Mouse (Mus musculus) cerebellum, postnatal 36 days (tissue): ENCODE results near the gene Zbtb7a.

Source experiments
- DNase-seq, 2 experiments: peaks; one replicate each; pipeline ENCODE4 v3.0.0; 2021 to 2022; ENCODE audit warnings: mixed read lengths in 2 of 2

Zbtb7a gene

GRCm38 (mm10) chr10:81139529-81139846 lies 4.5 kb downstream of the Zbtb7a start:
- DNase-seq, result no peak

- peak; percentile 51 to 72 for DNase-seq
Observed at GRCm38 (mm10) chr10:81140005-81140404, 5.0 kb downstream of the Zbtb7a start.

- DNase-seq, result no peak
Observed at GRCm38 (mm10) chr10:81140717-81141454, 5.9 kb downstream of the Zbtb7a start.

- no peak for DNase-seq
Observed at GRCm38 (mm10) chr10:81141455-81142210, 6.6 kb downstream of the Zbtb7a start.

- peak in 1 of 2 experiments; percentile 61 for DNase-seq
Observed at GRCm38 (mm10) chr10:81142551-81142981, 7.5 kb downstream of the Zbtb7a start.

DNA sequence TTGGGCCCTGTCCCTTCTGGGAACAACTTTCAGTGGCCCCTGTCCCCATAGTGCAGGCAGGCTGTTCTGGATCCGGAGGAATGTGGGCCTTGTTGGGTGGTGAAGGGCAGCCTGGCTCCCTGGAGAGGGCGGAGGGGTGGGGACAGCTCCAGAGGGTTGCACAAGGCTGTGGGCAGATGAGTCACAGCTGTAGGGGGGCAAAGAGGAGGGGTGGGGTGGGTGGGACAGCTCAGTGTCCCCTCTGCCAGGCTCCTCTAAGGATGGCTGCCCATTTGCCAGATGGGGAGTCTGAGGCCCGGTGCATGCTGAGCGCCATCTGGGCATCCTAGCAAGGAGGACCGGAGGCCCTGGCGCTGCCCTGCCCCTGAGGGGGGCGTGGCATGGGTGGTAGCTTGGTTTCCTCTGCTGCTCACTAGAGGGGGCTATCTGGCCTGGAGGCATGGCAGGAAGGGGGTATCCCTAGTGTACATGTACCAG lies 8.2 kb downstream of the Zbtb7a start:
- peak; percentile 61 to 74 for DNase-seq

DNA sequence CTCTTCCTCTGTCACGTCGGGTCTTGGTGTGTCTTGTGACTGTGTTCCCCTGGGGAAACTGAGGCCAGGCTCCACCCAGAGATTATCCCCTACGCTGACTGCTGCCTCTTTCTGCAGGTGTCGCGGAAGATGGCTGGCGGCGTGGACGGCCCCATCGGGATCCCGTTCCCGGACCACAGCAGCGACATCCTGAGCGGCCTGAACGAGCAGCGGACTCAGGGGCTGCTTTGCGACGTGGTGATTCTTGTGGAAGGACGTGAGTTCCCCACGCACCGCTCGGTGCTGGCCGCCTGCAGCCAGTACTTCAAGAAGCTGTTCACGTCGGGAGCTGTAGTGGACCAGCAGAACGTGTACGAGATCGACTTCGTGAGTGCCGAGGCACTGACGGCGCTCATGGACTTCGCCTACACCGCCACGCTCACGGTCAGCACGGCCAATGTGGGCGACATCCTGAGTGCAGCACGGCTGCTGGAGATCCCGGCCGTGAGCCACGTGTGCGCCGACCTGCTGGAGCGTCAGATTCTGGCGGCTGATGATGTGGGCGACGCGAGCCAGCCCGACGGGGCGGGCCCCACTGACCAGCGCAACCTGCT lies 8.9 kb downstream of the Zbtb7a start:
- no peak for DNase-seq

- DNase-seq, result no peak
Observed at GRCm38 (mm10) chr10:81144667-81145066, 9.6 kb downstream of the Zbtb7a start.

- no peak for DNase-seq
Observed at GRCm38 (mm10) chr10:81145307-81145706, 10.3 kb downstream of the Zbtb7a start.

DNA sequence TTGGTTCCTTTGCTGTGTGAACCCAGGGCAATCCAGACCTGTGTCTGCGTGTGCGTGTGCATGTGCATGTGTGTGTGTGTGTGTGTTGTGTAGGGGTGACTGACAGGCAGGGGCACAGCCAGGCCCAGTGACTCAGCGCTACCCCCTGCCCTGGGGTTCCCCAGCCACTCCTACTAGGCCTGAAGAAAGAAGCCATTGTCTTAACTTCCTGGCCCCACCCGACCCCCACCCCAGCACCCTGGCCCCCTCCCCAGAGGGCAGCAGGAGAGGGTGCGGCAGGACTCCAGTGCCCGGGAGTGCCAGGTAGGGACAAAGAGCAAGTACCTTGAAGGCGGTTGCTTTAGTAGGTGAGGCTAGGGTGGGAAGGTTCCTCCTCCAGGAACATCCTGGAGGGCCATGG lies 10.8 kb downstream of the Zbtb7a start:
- DNase-seq, result no peak

- DNase-seq, result no peak
Observed at GRCm38 (mm10) chr10:81146296-81146695, 11.3 kb downstream of the Zbtb7a start.

DNA sequence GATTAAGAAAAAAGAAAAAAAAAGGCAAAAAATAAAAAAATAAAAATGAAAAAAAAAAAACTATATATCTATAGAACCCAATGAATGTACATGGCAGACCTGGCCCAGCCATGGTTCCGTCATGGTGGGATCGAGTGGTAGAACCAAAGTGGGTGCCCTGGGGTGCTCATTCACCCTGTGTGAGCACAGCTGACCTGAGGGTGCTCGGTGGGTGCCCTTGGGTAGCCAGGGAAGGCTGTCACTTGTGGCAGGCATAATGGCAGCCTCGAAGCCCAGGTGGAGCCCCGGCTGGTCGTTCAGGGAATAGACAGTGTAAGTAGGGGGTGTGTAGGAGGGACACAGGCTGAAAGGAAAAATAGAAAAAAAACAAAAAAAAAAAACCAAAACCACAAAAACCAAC lies 16.2 kb downstream of the Zbtb7a start:
- no peak for DNase-seq

- no peak for DNase-seq
Observed at GRCm38 (mm10) chr10:81152609-81153008, 17.6 kb downstream of the Zbtb7a start.

GRCm38 (mm10) chr10:81154313-81154712 lies 19.3 kb downstream of the Zbtb7a start:
- DNase-seq, result no peak

DNA sequence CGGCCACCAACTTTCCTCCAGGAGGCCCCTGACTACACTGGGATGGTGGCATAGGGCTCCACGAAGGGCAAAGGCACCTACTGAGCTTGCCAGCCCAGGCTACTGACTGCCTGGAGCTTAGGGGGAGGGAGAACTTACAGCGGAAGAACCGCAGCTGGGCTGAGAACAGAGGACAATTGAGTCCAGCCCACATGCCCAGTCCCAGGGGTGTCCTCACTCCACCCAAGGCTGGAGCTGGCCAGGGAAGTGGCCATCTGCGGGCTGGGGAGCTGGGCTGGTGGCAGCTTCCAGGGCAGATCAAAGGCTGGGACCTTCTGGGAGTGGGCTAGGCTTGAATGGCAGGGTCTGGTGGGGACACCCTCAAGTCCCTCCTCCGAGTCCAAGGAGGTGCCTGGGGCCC lies 19.7 kb downstream of the Zbtb7a start:
- DNase-seq, result no peak

DNA sequence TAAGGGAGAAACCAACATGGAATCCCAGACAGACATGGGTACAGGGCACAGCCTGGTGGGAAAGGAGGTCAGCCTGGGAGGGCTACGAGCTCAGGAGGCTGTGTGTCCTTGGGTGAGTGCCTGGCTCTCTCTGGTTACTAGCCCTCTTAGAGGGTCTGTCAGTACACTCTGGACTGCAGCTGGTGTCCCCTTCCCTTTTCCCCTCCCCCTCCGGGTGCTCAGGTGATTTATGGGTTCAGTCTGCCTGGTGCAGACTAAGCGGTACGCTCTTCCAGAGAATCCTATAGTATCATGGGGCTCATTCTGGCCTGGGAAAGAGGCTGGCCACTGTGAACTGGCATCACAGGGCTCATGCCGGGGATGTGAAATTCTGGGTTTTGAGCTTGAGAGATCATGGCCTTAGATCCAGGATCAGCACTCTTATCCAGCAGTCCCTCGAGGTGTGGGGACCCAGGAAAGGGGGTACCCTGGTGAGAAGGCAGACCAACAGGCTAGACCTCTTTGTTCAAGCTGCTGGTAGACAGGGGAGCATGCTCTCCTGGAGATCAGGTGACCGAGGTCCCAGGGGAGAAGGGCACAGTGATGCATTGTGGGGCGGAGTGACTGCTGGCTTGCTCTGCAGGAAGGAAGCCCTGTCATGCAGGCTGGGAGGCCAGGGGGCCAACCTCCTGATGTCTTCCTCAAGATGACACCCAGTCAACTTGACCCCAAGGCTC lies 26.7 kb downstream of the Zbtb7a start:
- no peak for DNase-seq

DNA sequence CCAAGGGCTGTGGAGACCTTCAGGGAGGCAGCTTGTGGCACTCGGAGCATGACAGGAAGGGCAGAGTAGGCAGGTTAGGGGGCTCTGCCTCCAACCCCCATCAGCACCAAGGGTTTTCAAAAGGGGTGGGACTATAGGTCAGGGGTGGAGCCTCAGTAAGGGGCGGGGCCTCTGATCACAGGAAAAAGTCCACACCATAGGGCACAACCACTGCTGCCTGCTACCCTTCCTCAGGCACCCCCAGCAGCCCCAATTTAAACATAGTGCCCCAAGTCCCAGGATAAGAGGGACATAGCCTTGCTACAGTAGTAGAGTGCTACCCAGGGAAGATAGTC lies 27.3 kb downstream of the Zbtb7a start:
- no peak for DNase-seq

DNA sequence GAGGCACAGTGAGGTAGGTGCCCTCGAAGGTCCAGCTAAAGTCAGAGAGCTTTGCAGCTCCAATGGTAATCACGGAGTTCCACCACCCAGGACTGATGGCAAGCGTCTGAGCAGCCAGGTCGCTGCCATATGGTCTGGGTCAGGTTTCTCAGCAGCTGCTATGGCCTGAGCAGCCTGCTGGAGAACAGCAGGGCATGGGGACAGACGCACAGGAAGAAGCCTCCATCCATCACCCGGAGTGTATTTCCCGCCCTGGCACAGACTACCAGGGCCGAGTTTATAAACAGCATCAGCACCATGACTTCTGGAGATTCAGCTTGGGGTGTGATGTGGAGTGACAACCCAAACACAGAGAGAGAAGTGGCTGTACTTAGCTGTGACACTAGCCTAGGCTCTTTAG lies 30.1 kb downstream of the Zbtb7a start:
- DNase-seq, result peak; percentile 66 to 71

GRCm38 (mm10) chr10:81167200-81168086 lies 32.4 kb downstream of the Zbtb7a start, which contains the start of gene Pias4:
TSS of gene Pias4 (minus strand) at chr10:81167923.
- peak; percentile 100 for DNase-seq

DNA sequence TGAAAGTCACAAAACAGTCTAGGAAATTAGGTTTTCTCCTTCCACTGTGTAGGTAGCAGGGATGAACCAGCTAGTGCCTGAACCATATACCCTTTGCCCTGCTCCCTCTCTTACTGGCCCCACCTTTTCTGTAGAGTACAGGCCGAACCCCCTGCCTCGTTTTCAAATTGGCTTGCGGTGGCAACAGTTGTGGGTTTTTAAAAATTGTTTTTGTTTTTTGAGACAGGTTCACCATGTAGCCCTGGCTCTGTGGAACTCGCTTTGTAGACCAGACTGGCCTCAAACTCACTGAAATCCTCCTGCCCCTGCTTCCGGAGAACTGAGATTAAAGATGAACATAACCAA lies 33.0 kb downstream of the Zbtb7a start:
- DNase-seq, result no peak

- DNase-seq, result peak; percentile 76 to 83
Observed at GRCm38 (mm10) chr10:81168521-81169244, 33.7 kb downstream of the Zbtb7a start.
